Mouse (Mus musculus) bone marrow, adult 2 months (tissue): ENCODE results near the gene Wfikkn2.

Experiments used
- CTCF ChIP-seq: fragments of 200-500 bp; IDR thresholded peaks from 2 replicates; pipeline ENCODE4 v1.5.1; 2011; ENCODE audit warnings: low read length, control low read depth; ENCODE audit not compliant: control insufficient read depth, insufficient read depth
- POLR2A ChIP-seq: fragments of 200-500 bp; IDR thresholded peaks from 2 replicates; pipeline ENCODE4 v1.6.1; 2011; ENCODE audit warnings: low read depth, mild to moderate bottlenecking, control low read depth, low read length, borderline replicate concordance; ENCODE audit not compliant: control insufficient read depth

DNA sequence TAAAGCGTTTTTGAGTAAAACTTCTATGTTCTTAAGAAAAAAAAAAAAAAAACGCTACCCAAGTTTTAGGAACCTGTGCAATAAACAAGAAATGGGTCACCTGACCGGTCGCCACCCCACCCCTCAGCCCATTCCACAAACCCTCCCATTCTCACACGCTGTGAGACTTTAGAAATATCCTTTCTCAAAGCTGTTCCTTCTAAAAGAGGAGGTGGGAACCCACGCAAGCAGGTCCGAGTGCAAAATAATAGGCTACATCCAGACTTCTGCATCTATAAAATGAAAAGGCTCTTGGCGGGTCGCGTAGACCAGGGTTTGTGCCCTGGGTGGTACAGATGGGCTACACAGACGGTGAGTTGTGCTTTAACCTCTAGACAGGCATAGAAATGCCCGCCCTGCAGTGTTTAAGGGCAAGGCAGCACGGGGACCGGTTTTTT lies 36.1 kb downstream of the Wfikkn2 start:
- TF ChIP-seq POLR2A, result no peak
- TF ChIP-seq CTCF, result no peak
